Mouse (Mus musculus) intestine, embryonic 14.5 days (tissue): ENCODE results near the gene Tcf7l2. TPM values are rescaled to one million over a fixed set of nuclear protein-coding genes. Genes with fewer than 3 reads are reported as not detected.

Experiments used
- ATAC-seq: fragments of 200-750 bp; cut with Nextera tagmentation; replicated peaks from 2 replicates; pipeline ENCODE4 v1.8.0; 2017; ENCODE audit warnings: low read depth, moderate number of reproducible peaks, moderate TSS enrichment, moderate library complexity; ENCODE audit not compliant: low FRiP score, low TSS enrichment
- DNase-seq: peaks from one replicate; pipeline ENCODE4 v3.0.0-alpha.2; 2018; ENCODE audit warnings: low spot score
- H3K27ac ChIP-seq: fragments of 300-500 bp; sonication (generic); 2 replicates; pipeline ENCODE4 v1.5.1; 2014; ENCODE audit warnings: low read depth, mild to moderate bottlenecking, control low read depth
- H3K27me3 ChIP-seq: fragments of 300-500 bp; sonication (generic); replicated peaks from 2 replicates; pipeline ENCODE4 v1.6.1; 2014; ENCODE audit warnings: low read length, control low read depth; ENCODE audit not compliant: control insufficient read depth, insufficient read depth
- H3K36me3 ChIP-seq: fragments of 300-500 bp; sonication (generic); 2 replicates; pipeline ENCODE4 v1.6.1; 2014; ENCODE audit warnings: low read length, control low read depth; ENCODE audit not compliant: control insufficient read depth, insufficient read depth
- H3K4me1 ChIP-seq: fragments of 300-500 bp; sonication (generic); replicated peaks from 2 replicates; pipeline ENCODE4 v1.6.1; 2014; ENCODE audit warnings: low read length, control low read depth, mixed read lengths; ENCODE audit not compliant: control insufficient read depth, insufficient read depth
- H3K4me2 ChIP-seq: fragments of 300-500 bp; sonication (generic); 2 replicates; pipeline ENCODE4 v1.6.1; 2014; ENCODE audit warnings: low read length
- H3K4me3 ChIP-seq: fragments of 300-500 bp; sonication (generic); 2 replicates; pipeline ENCODE4 v1.5.1; 2014; ENCODE audit warnings: low read depth, low read length, control low read depth, mixed read lengths
- H3K9ac ChIP-seq: fragments of 300-500 bp; sonication (generic); 2 replicates; pipeline ENCODE4 v1.6.1; 2014; ENCODE audit warnings: mild to moderate bottlenecking, low read length
- H3K9me3 ChIP-seq: fragments of 300-500 bp; sonication (generic); 2 replicates; pipeline ENCODE4 v1.6.1; 2016; ENCODE audit warnings: low read length, control low read depth; ENCODE audit not compliant: control insufficient read depth
- WGBS: fragments of 180-500 bp; shearing (Covaris S2); extraction: QIAGEN DNeasy Blood & Tissue Kit; methylation state at CpG from one replicate; pipeline ENCODE4 v1.1.7; 2014; 5-methylcytosine and 5-hydroxymethylcytosine counted together
- polyA plus RNA-seq: library from polyadenylated mRNA; unstranded; fragments of >200 nt; fragmentation: Nextera tagmentation; extraction: Ambion mirVana; gene quantifications from 2 replicates; pipeline ENCODE4 v1.2.1, GENCODE M21; 2014

Tcf7l2 gene
- polyA plus RNA-seq, 1 experiment from 2014 or later = 97.2 TPM

DNA sequence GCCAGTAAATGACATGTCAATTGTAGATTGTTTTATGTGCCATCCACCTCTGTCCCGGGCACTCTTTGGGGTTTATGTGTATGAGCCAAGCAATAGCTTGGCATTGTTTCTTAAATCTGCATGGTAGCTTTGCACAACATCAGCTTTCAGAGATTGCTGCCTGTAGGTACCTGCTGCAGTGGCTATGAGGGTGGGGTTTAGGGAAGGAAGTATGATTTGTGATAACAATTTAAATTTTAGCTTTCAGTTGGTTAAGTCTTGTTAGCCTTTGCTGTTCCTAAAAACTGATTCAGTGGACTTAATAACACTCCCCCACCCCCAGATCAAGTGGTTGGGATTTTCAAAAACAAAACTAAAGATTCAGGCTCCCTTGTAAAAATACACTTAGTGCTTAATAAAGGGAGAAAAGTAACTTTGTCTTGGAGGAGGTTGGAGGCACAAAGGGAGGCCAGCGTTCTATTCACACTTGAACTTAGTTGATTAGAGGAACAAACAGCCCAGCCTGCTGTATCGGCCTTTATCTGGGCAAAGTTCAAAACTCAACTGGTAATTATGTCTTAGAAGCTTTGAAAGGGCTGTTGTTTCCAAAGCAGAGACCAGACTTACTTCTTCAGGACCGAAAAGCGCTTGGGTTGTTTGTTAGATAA lies 96.9 kb downstream of the Tcf7l2 start:
- H3K9me3 ChIP-seq = peaks cover 4% of the 10 kb centered on the region; the same call in 1 of the 2 replicates
- DNase-seq = no peak
- H3K36me3 ChIP-seq = no peaks in the 10 kb centered on the region
- no peak overlapping the region for H3K4me3 ChIP-seq
- ATAC-seq = no peak
- H3K4me2 ChIP-seq = peak overlapping the region; percentile 35
- H3K27me3 ChIP-seq = no peaks in the 10 kb centered on the region
- H3K27ac ChIP-seq = peak overlapping the region; percentile 90
- WGBS = 27% methylated on average over 5 of the region's 5 CpGs
- H3K4me1 ChIP-seq = peaks cover 54% of the 10 kb centered on the region
- no peak overlapping the region; the same call in 1 of the 2 replicates for H3K9ac ChIP-seq

- WGBS = 19% methylated on average over 10 of the region's 10 CpGs
- DNase-seq (peak; percentile 66), ATAC-seq (no peak)
- peak overlapping the region; percentile 90 for H3K27ac ChIP-seq
- H3K4me2 ChIP-seq = peak overlapping the region; percentile 35
- H3K27me3 ChIP-seq = no peaks in the 10 kb centered on the region
- H3K9ac ChIP-seq = no peak overlapping the region; the same call in 1 of the 2 replicates
- 0 out of 2 replicates have a peak, but pooled peaks cover 2% of the 10 kb centered on the region for H3K36me3 ChIP-seq
- H3K9me3 ChIP-seq = no peaks in the 10 kb centered on the region
- peaks cover 54% of the 10 kb centered on the region for H3K4me1 ChIP-seq
- no peak overlapping the region for H3K4me3 ChIP-seq
Observed at GRCm38 (mm10) chr19:55839036-55839555, 97.5 kb downstream of the Tcf7l2 start.

DNA sequence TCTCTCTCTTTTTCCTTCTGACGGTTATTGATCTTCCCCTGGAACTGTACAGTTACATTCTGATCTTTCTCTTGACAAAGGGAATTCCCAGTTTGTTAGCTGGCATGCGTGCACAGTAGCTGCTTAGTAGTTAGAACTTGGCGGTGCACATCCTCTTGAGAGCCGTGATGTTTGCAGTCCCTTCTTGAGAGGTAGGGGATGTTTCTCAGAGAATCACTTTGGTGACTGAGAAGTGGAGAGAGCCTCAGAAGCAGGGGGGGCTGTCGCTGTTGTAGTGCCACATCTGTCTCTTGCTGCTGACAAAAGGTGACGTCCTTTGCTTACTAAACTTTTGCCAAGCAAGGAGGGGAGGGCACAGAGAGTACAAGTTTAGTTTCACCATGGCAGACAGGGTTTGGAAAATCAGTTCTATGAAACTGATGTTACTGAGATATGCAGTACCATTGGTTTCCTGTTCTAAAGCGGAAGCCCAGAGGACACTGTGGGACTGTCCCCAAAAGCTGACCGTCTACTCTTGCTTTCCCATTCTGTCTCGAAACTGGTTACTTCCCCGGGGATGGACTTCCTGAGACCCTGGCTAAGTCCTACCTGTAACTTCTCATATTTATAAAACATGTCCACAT lies 99.0 kb downstream of the Tcf7l2 start:
- Histone ChIP-seq H3K9me3 (no peaks in the 10 kb centered on the region), H3K9ac (no peak overlapping the region), H3K27ac (no peak overlapping the region), H3K36me3 (0 out of 2 replicates have a peak, but pooled peaks cover 2% of the 10 kb centered on the region), H3K4me1 (peaks cover 54% of the 10 kb centered on the region), H3K4me2 (no peak overlapping the region), H3K27me3 (no peaks in the 10 kb centered on the region), H3K4me3 (no peak overlapping the region)
- no peak for DNase-seq
- ATAC-seq = no peak
- WGBS = 69% methylated on average over 10 of the region's 10 CpGs

- 56% methylated on average over 7 of the region's 7 CpGs for whole genome bisulfite sequencing
- DNase-seq = no peak
Observed at GRCm38 (mm10) chr19:55842046-55842445, 100.4 kb downstream of the Tcf7l2 start.

GRCm38 (mm10) chr19:55843111-55843887 lies 101.7 kb downstream of the Tcf7l2 start:
- Histone ChIP-seq H3K4me1 (peaks cover 34% of the 10 kb centered on the region), H3K9ac (no peak overlapping the region), H3K27me3 (no peaks in the 10 kb centered on the region), H3K4me3 (no peak overlapping the region), H3K27ac (no peak overlapping the region), H3K9me3 (no peaks in the 10 kb centered on the region), H3K36me3 (0 out of 2 replicates have a peak, but pooled peaks cover 2% of the 10 kb centered on the region), H3K4me2 (no peak overlapping the region)
- DNase-seq (no peak), ATAC-seq (no peak)
- 80% methylated on average over 11 of the region's 11 CpGs for WGBS

More at GRCm38 (mm10) chr19:55842046-55842445, 100.4 kb downstream of the Tcf7l2 start:
- H3K4me1 ChIP-seq = peaks cover 46% of the 10 kb centered on the region
- H3K4me2 ChIP-seq = no peak overlapping the region
- ATAC-seq = no peak
- 0 out of 2 replicates have a peak, but pooled peaks cover 2% of the 10 kb centered on the region for H3K36me3 ChIP-seq
- no peaks in the 10 kb centered on the region for H3K9me3 ChIP-seq
- H3K27ac ChIP-seq = no peak overlapping the region
- H3K27me3 ChIP-seq = no peaks in the 10 kb centered on the region
- H3K9ac ChIP-seq = no peak overlapping the region
- no peak overlapping the region for H3K4me3 ChIP-seq

DNA sequence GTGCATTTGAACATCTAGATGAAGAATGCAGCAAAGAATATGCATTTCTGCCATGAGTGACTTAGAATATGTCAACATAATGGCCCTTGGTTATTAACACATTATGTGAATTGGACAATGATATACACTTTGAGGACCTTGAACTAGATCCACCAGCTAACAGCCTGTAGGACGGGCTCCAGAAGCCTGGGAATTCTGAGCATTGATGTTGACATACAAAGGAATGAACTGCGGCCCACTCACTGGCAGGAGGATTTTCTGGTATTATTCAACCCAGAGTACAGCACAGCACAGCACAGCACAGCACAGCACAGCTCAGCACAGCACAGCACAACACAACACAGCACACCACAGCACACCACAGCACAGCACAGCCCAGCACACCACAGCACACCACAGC lies 104.1 kb downstream of the Tcf7l2 start:
- DNase-seq = no peak
- ATAC-seq = no peak
- WGBS = 65% methylated on average over 2 of the region's 2 CpGs

DNA sequence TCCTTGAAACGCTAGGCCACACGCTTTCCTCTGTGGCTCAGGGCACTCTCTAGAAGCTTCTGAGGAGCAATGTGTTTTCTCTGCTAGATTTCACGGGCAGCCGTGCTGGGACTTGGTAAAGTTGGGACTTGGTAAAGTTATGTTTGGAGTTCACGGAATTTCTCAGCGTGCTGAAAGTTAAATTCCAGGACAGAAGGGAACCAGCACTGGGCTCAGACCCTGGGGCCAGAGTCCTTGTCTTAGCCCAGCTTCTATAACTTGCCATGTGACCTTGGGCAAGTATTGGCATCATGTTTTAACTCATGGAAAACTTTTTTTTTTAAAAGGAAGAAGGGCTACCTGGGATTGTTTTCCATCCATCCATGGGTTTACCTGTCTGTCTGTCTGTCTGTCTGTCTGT lies 104.6 kb downstream of the Tcf7l2 start:
- H3K4me3 ChIP-seq = no peak overlapping the region
- H3K9me3 ChIP-seq = no peaks in the 10 kb centered on the region
- no peak overlapping the region for H3K4me2 ChIP-seq
- WGBS = 81% methylated on average over 6 of the region's 6 CpGs
- H3K4me1 ChIP-seq = peaks cover 15% of the 10 kb centered on the region
- 0 out of 2 replicates have a peak, but pooled peaks cover 2% of the 10 kb centered on the region for H3K36me3 ChIP-seq
- ATAC-seq (no peak), DNase-seq (no peak)
- no peak overlapping the region for H3K9ac ChIP-seq
- no peak overlapping the region for H3K27ac ChIP-seq
- H3K27me3 ChIP-seq = no peaks in the 10 kb centered on the region

More for the DNA sequence above, 104.1 kb downstream of the Tcf7l2 start:
- Histone ChIP-seq H3K9me3 (no peaks in the 10 kb centered on the region), H3K4me2 (no peak overlapping the region), H3K27ac (no peak overlapping the region), H3K27me3 (no peaks in the 10 kb centered on the region), H3K9ac (no peak overlapping the region), H3K4me1 (peaks cover 15% of the 10 kb centered on the region), H3K4me3 (no peak overlapping the region), H3K36me3 (0 out of 2 replicates have a peak, but pooled peaks cover 2% of the 10 kb centered on the region)

- ATAC-seq = no peak
- 67% methylated on average over 4 of the region's 4 CpGs for WGBS
Observed at GRCm38 (mm10) chr19:55847043-55847442, 105.4 kb downstream of the Tcf7l2 start.

More at GRCm38 (mm10) chr19:55847043-55847442, 105.4 kb downstream of the Tcf7l2 start:
- no peak overlapping the region for H3K9ac ChIP-seq
- peaks cover 18% of the 10 kb centered on the region; the same call in 1 of the 2 replicates for H3K4me1 ChIP-seq
- H3K36me3 ChIP-seq = 0 out of 2 replicates have a peak, but pooled peaks cover 2% of the 10 kb centered on the region
- no peaks in the 10 kb centered on the region for H3K9me3 ChIP-seq
- no peak overlapping the region for H3K27ac ChIP-seq
- no peak overlapping the region for H3K4me2 ChIP-seq
- no peak for DNase-seq
- H3K4me3 ChIP-seq = no peak overlapping the region
- no peaks in the 10 kb centered on the region for H3K27me3 ChIP-seq
